Comparison of ENCODE assay signal across 17 mouse cellular contexts in genomic region chr9:121867632-121868031, GRCm38 (mm10). TPM values are rescaled to one million over a fixed set of nuclear protein-coding genes. Genes with fewer than 3 reads are reported as not detected.
DNase-seq lines count a peak whose midpoint lies in the region; ATAC-seq and TF ChIP-seq lines count a peak whose summit lies in the region.
"Had no signal": no experiment of that assay in that cellular context is flagged by ENCODE, and none has a peak within 500 bp of the region (broad histone marks: within the 10 kb centered on the region; RNA-seq: fewer than 3 reads in every experiment).

No protein-coding gene starts in this region.

- DNase-seq in heart, postnatal 0 days (ENCODE audit: low spot score), result peak; percentile 53
- no peak for DNase-seq in heart, postnatal 14 days
- DNase-seq in testis, postnatal 10 days (ENCODE audit: low spot score), result peak; percentile 32
- no peak for DNase-seq in testis, postnatal 14 days (ENCODE audit: low spot score)
- peak; percentile 77 for DNase-seq in lung, postnatal 10 days
- DNase-seq in thymus, postnatal 36 days, result no peak
- DNase-seq in neural tube, embryonic 10.5 days (ENCODE audit: extremely low spot score, low spot score), result no peak
- DNase-seq: cerebellum, adult 9-11 months; liver, postnatal 0 days had no signal

- H3K27ac ChIP-seq in heart, postnatal 0 days (ENCODE audit: low read depth), result peak overlapping the region; percentile 34; the same call in 1 of the 2 replicates
- H3K27ac ChIP-seq: hindbrain, postnatal 0 days; midbrain, embryonic 15.5 days; neural tube, embryonic 13.5 days had no signal

- no peaks in the 10 kb centered on the region for H3K36me3 ChIP-seq in heart, postnatal 0 days (replicated peaks; ENCODE audit: control insufficient read depth, insufficient read depth, low read length)
- H3K36me3 ChIP-seq: heart, embryonic 13.5 days; midbrain, embryonic 15.5 days; neural tube, embryonic 13.5 days had no signal

- 57% methylated on average over 6 of the region's 6 CpGs for WGBS in heart, postnatal 0 days

- no peaks in the 10 kb centered on the region for H3K9me3 ChIP-seq in heart, postnatal 0 days (replicated peaks; ENCODE audit: control insufficient read depth, low read length)
- H3K9me3 ChIP-seq: heart, embryonic 13.5 days; midbrain, embryonic 15.5 days; neural tube, embryonic 13.5 days had no signal

- no peaks in the 10 kb centered on the region for H3K4me1 ChIP-seq in heart, postnatal 0 days (ENCODE audit: control insufficient read depth, insufficient read depth)
- H3K4me1 ChIP-seq: midbrain, embryonic 15.5 days had no signal

- TF ChIP-seq EP300 in heart, postnatal 0 days (IDR thresholded peaks at IDR 0.05; ENCODE audit: low read depth), result no peak

- intact Hi-C loops in heart, postnatal 14 days (cut with DNase I), result no loop called here

- no peak overlapping the region for H3K4me3 ChIP-seq in heart, postnatal 0 days (ENCODE audit: low read depth, low read length)
- H3K4me3 ChIP-seq: heart, embryonic 13.5 days; midbrain, embryonic 15.5 days; neural tube, embryonic 13.5 days had no signal

- H3K9ac ChIP-seq in heart, postnatal 0 days (replicated peaks; ENCODE audit: low read depth, low read length), result no peak overlapping the region
- H3K9ac ChIP-seq: heart, embryonic 13.5 days; liver, postnatal 0 days; midbrain, embryonic 15.5 days; neural tube, embryonic 13.5 days had no signal

- no peak for TF ChIP-seq CTCF in heart, postnatal 0 days (IDR thresholded peaks at IDR 0.05; ENCODE audit: low read depth)

- no peak for ATAC-seq in heart, postnatal 0 days (ENCODE audit: insufficient read depth, low read depth)
- ATAC-seq: activated CD4-positive, CD25-positive, alpha-beta regulatory T cell, adult 4 months; hindbrain, postnatal 0 days; liver, postnatal 0 days; midbrain, embryonic 15.5 days had no signal

- no peak overlapping the region for H3K4me2 ChIP-seq in heart, postnatal 0 days (ENCODE audit: low read depth, low read length)
- H3K4me2 ChIP-seq: heart, embryonic 13.5 days; midbrain, embryonic 15.5 days; neural tube, embryonic 13.5 days had no signal

- no peaks in the 10 kb centered on the region for H3K27me3 ChIP-seq in heart, postnatal 0 days (ENCODE audit: control insufficient read depth, insufficient read depth, low read length)
- H3K27me3 ChIP-seq: heart, embryonic 13.5 days; midbrain, embryonic 15.5 days had no signal

RNA-seq across cellular contexts. Expression of gene Higd1a, which starts 9.5 kb away (rescaled TPM):
- 59.2 and 85.4 TPM in 2 replicates for total RNA-seq in heart, postnatal 0 days (2014; rRNA removed; ENCODE audit: low replicate concordance)
- polyA plus RNA-seq in heart, postnatal 0 days (2015; fragmentation: Nextera tagmentation; extraction: Ambion mirVana), result 319 and 332 TPM in 2 replicates
- 100 to 1,000 TPM; 203 to 224 TPM for total RNA-seq in heart, postnatal 14 days (2021)

RNA-seq across cellular contexts. Expression of gene Ccdc13, which starts 28.4 kb away (rescaled TPM):
- not detected in 2 replicates for total RNA-seq in heart, postnatal 0 days (2014; rRNA removed; ENCODE audit: low replicate concordance)
- 0.34 and 0.41 TPM in 2 replicates for polyA plus RNA-seq in heart, postnatal 0 days (2015; fragmentation: Nextera tagmentation; extraction: Ambion mirVana)
- total RNA-seq in heart, postnatal 14 days (2021), result under 1 TPM in 1 of 2 experiments, not detected in 1; 0.38 TPM
- polyA plus RNA-seq: activated CD4-positive, CD25-positive, alpha-beta regulatory T cell, adult 4 months; heart, embryonic 13.5 days; liver, postnatal 0 days had no signal

RNA-seq across cellular contexts. Expression of gene Ackr2, which starts 30.5 kb away (rescaled TPM):
- total RNA-seq in heart, postnatal 0 days (2014; rRNA removed; ENCODE audit: low replicate concordance), result 4.1 and 4.6 TPM in 2 replicates
- polyA plus RNA-seq in heart, postnatal 0 days (2015; fragmentation: Nextera tagmentation; extraction: Ambion mirVana), result 1.6 and 2.1 TPM in 2 replicates
- total RNA-seq in heart, postnatal 14 days (2021), result 1 to 10 TPM; 2.0 to 3.4 TPM
- polyA plus RNA-seq: activated CD4-positive, CD25-positive, alpha-beta regulatory T cell, adult 4 months had no signal

RNA-seq across cellular contexts. Expression of gene Cyp8b1, which starts 48.5 kb away (rescaled TPM):
- not detected in 2 replicates for total RNA-seq in heart, postnatal 0 days (2014; rRNA removed; ENCODE audit: low replicate concordance)
- polyA plus RNA-seq in heart, postnatal 0 days (2015; fragmentation: Nextera tagmentation; extraction: Ambion mirVana), result not detected in 2 replicates
- total RNA-seq in heart, postnatal 14 days (2021), result under 1 TPM in 1 of 2 experiments, not detected in 1; 0.10 TPM
- total RNA-seq: hindbrain, postnatal 0 days; layer of hippocampus, postnatal 10 days had no signal
- polyA plus RNA-seq: activated CD4-positive, CD25-positive, alpha-beta regulatory T cell, adult 4 months; embryonic facial prominence, embryonic 11.5 days; heart, embryonic 13.5 days; hindbrain, postnatal 0 days; limb, embryonic 11.5 days; midbrain, embryonic 15.5 days; neural tube, embryonic 13.5 days had no signal

Comparison
In these comparisons a context has a peak if more than half of its experiments do, and no peak if none do; other contexts are left out.
1. DNase-seq: peak in heart, postnatal 0 days (single experiment), testis, postnatal 10 days (single experiment) and lung, postnatal 10 days (single experiment); none in heart, postnatal 14 days (0 of 2), testis, postnatal 14 days (single experiment), thymus, postnatal 36 days (0 of 2) and neural tube, embryonic 10.5 days (single experiment).